Mouse (Mus musculus) heart, embryonic 16.5 days (tissue): ENCODE measurements around the gene Elovl2. TPM values are rescaled to one million over a fixed set of nuclear protein-coding genes. Genes with fewer than 3 reads are reported as not detected.

Experiments used
- ATAC-seq: fragments of 200-750 bp; cut with Nextera tagmentation; replicated peaks from 2 replicates; pipeline ENCODE4 v1.8.0; 2017; ENCODE audit warnings: moderate number of reproducible peaks; ENCODE audit not compliant: insufficient read depth, low FRiP score; ENCODE audit errors: extremely low read depth
- H3K27ac ChIP-seq: fragments of 300-500 bp; sonication (generic); 2 replicates; pipeline ENCODE4 v1.5.1; 2014; ENCODE audit warnings: mild to moderate bottlenecking, low read length, control low read depth, moderate library complexity
- H3K27me3 ChIP-seq: fragments of 300-500 bp; sonication (generic); 2 replicates; pipeline ENCODE4 v1.6.1; 2014; ENCODE audit warnings: low read length, mixed read lengths; ENCODE audit not compliant: control insufficient read depth, insufficient read depth
- H3K36me3 ChIP-seq: fragments of 300-500 bp; sonication (generic); 2 replicates; pipeline ENCODE4 v1.6.1; 2014; ENCODE audit not compliant: control insufficient read depth, insufficient read depth
- H3K4me1 ChIP-seq: fragments of 300-500 bp; sonication (generic); 2 replicates; pipeline ENCODE4 v1.6.1; 2014; ENCODE audit warnings: low read length, mixed read lengths; ENCODE audit not compliant: control insufficient read depth, insufficient read depth
- H3K4me2 ChIP-seq: fragments of 300-500 bp; sonication (generic); 2 replicates; pipeline ENCODE4 v1.6.1; 2014; ENCODE audit warnings: low read depth, mild to moderate bottlenecking, control low read depth, low read length
- H3K4me3 ChIP-seq: fragments of 300-500 bp; sonication (generic); 2 replicates; pipeline ENCODE4 v1.5.1; 2014; ENCODE audit warnings: mild to moderate bottlenecking, control low read depth, low read length
- H3K9ac ChIP-seq: fragments of 300-500 bp; sonication (generic); 2 replicates; pipeline ENCODE4 v1.6.1; 2014; ENCODE audit warnings: low read length, control low read depth
- H3K9me3 ChIP-seq: fragments of 300-500 bp; sonication (generic); replicated peaks from 2 replicates; pipeline ENCODE4 v1.6.1; 2016; ENCODE audit warnings: low read length; ENCODE audit not compliant: control insufficient read depth
- WGBS: fragments of 180-500 bp; shearing (Covaris S2); extraction: QIAGEN DNeasy Blood & Tissue Kit; methylation state at CpG from one replicate; pipeline ENCODE4 v1.1.7; 2014; 5-methylcytosine and 5-hydroxymethylcytosine counted together
- polyA plus RNA-seq: library from polyadenylated mRNA; unstranded; fragments of >200 nt; fragmentation: Nextera tagmentation; extraction: Ambion mirVana; gene quantifications from 2 replicates; pipeline ENCODE4 v1.2.1, GENCODE M21; 2015

The Elovl2 gene
- polyA plus RNA-seq, 1 experiment from 2014 or later: 0.45 TPM

GRCm38 (mm10) chr13:41203691-41204090 is 16.5 kb downstream of the Elovl2 start:
- Histone ChIP-seq H3K27me3 (no peaks in the 10 kb centered on the region), H3K4me2 (no peak overlapping the region), H3K9ac (no peak overlapping the region), H3K27ac (no peak overlapping the region), H3K4me1 (no peaks in the 10 kb centered on the region), H3K4me3 (no peak overlapping the region), H3K36me3 (no peaks in the 10 kb centered on the region), H3K9me3 (no peaks in the 10 kb centered on the region)
- ATAC-seq: no peak
- 53% methylated on average over 9 of the region's 9 CpGs for WGBS

- WGBS: 61% methylated on average over 7 of the region's 7 CpGs
- Histone ChIP-seq H3K4me2 (no peak overlapping the region), H3K9me3 (no peaks in the 10 kb centered on the region), H3K27me3 (no peaks in the 10 kb centered on the region), H3K9ac (no peak overlapping the region), H3K27ac (no peak overlapping the region), H3K4me1 (no peaks in the 10 kb centered on the region), H3K4me3 (no peak overlapping the region), H3K36me3 (no peaks in the 10 kb centered on the region)
- ATAC-seq: no peak
These were observed 16.9 kb downstream of the Elovl2 start for GRCm38 (mm10) chr13:41203289-41203688.

- H3K4me2 ChIP-seq: no peak overlapping the region
- WGBS: 63% methylated on average over 2 of the region's 2 CpGs
- H3K4me3 ChIP-seq: no peak overlapping the region
- H3K4me1 ChIP-seq: no peaks in the 10 kb centered on the region
- H3K27ac ChIP-seq: no peak overlapping the region
- H3K9me3 ChIP-seq: no peaks in the 10 kb centered on the region
- no peak for ATAC-seq
- H3K36me3 ChIP-seq: no peaks in the 10 kb centered on the region
- H3K27me3 ChIP-seq: no peaks in the 10 kb centered on the region
- no peak overlapping the region for H3K9ac ChIP-seq
These were observed 19.3 kb downstream of the Elovl2 start for GRCm38 (mm10) chr13:41200861-41201260.

- Histone ChIP-seq H3K36me3 (no peaks in the 10 kb centered on the region), H3K27ac (no peak overlapping the region), H3K9me3 (no peaks in the 10 kb centered on the region), H3K4me3 (no peak overlapping the region), H3K4me1 (no peaks in the 10 kb centered on the region), H3K27me3 (no peaks in the 10 kb centered on the region), H3K4me2 (no peak overlapping the region), H3K9ac (no peak overlapping the region)
- ATAC-seq: no peak
- 66% methylated on average over 3 of the region's 3 CpGs for WGBS
These were observed 24.4 kb downstream of the Elovl2 start for GRCm38 (mm10) chr13:41195640-41196333.

- Histone ChIP-seq H3K27me3 (no peaks in the 10 kb centered on the region), H3K27ac (no peak overlapping the region), H3K4me1 (no peaks in the 10 kb centered on the region), H3K4me2 (no peak overlapping the region), H3K9ac (no peak overlapping the region), H3K36me3 (no peaks in the 10 kb centered on the region), H3K9me3 (no peaks in the 10 kb centered on the region), H3K4me3 (no peak overlapping the region)
- 73% methylated on average over 6 of the region's 6 CpGs for WGBS
- no peak for ATAC-seq
These were observed 32.3 kb downstream of the Elovl2 start for GRCm38 (mm10) chr13:41187886-41188285.

- H3K36me3 ChIP-seq: no peaks in the 10 kb centered on the region
- H3K27me3 ChIP-seq: no peaks in the 10 kb centered on the region
- no peak for ATAC-seq
- no peaks in the 10 kb centered on the region for H3K4me1 ChIP-seq
- H3K4me3 ChIP-seq: no peak overlapping the region
- H3K9ac ChIP-seq: no peak overlapping the region
- no peaks in the 10 kb centered on the region; the same call in 1 of the 2 replicates for H3K9me3 ChIP-seq
- no peak overlapping the region for H3K4me2 ChIP-seq
- 52% methylated on average over 5 of the region's 5 CpGs for WGBS
- no peak overlapping the region for H3K27ac ChIP-seq
These were observed 61.8 kb downstream of the Elovl2 start for GRCm38 (mm10) chr13:41158426-41158825.

GRCm38 (mm10) chr13:41153146-41153545 is 67.1 kb downstream of the Elovl2 start:
- no peak for ATAC-seq
- no peak overlapping the region for H3K4me3 ChIP-seq
- no peak overlapping the region for H3K9ac ChIP-seq
- H3K27ac ChIP-seq: no peak overlapping the region
- no peaks in the 10 kb centered on the region for H3K27me3 ChIP-seq
- no peaks in the 10 kb centered on the region; the same call in 1 of the 2 replicates for H3K9me3 ChIP-seq
- 79% methylated on average over 11 of the region's 11 CpGs for WGBS
- no peaks in the 10 kb centered on the region for H3K4me1 ChIP-seq
- no peaks in the 10 kb centered on the region for H3K36me3 ChIP-seq
- no peak overlapping the region for H3K4me2 ChIP-seq

- no peak overlapping the region for H3K4me3 ChIP-seq
These were observed 73.9 kb downstream of the Elovl2 start for GRCm38 (mm10) chr13:41146271-41146670.

GRCm38 (mm10) chr13:41145433-41145970 is 74.7 kb downstream of the Elovl2 start:
- H3K9me3 ChIP-seq: no peaks in the 10 kb centered on the region
- H3K4me1 ChIP-seq: no peaks in the 10 kb centered on the region
- H3K36me3 ChIP-seq: no peaks in the 10 kb centered on the region
- no peak overlapping the region for H3K4me3 ChIP-seq
- H3K27ac ChIP-seq: no peak overlapping the region
- H3K9ac ChIP-seq: no peak overlapping the region
- H3K4me2 ChIP-seq: no peak overlapping the region
- H3K27me3 ChIP-seq: no peaks in the 10 kb centered on the region
- WGBS: 71% methylated on average over 6 of the region's 6 CpGs
- ATAC-seq: no peak

More at GRCm38 (mm10) chr13:41146271-41146670, 73.9 kb downstream of the Elovl2 start:
- ATAC-seq: no peak
- 72% methylated on average over 10 of the region's 10 CpGs for WGBS
- H3K27me3 ChIP-seq: no peaks in the 10 kb centered on the region
- H3K4me2 ChIP-seq: no peak overlapping the region
- no peaks in the 10 kb centered on the region for H3K4me1 ChIP-seq
- no peaks in the 10 kb centered on the region for H3K36me3 ChIP-seq
- H3K27ac ChIP-seq: no peak overlapping the region
- no peak overlapping the region for H3K9ac ChIP-seq
- H3K9me3 ChIP-seq: no peaks in the 10 kb centered on the region
